Mouse (Mus musculus) frontal cortex, adult (tissue): ENCODE data around the gene 1700024P04Rik.
A peak's percentile ranks its signal among the peaks of the same experiment; 100 is the strongest.

ENCODE experiments used
- ATAC-seq: cut with Nextera tagmentation; 2 replicates; pipeline ENCODE4 v1.9.2; 2017; ENCODE audit warnings: mild to moderate bottlenecking, moderate library complexity, mixed read lengths; ENCODE audit not compliant: low TSS enrichment

1700024P04Rik gene

GRCm38 (mm10) chr13:98966583-98966982 is 17.8 kb downstream of the 1700024P04Rik start:
- no peak for ATAC-seq

GRCm38 (mm10) chr13:98963612-98964011 is 20.8 kb downstream of the 1700024P04Rik start:
- ATAC-seq = no peak

GRCm38 (mm10) chr13:98958177-98958576 is 26.2 kb downstream of the 1700024P04Rik start:
- no peak for ATAC-seq

- no peak for ATAC-seq
Measured at GRCm38 (mm10) chr13:98956209-98956608, 28.2 kb downstream of the 1700024P04Rik start.

GRCm38 (mm10) chr13:98955676-98956075 is 28.7 kb downstream of the 1700024P04Rik start:
- no peak for ATAC-seq

GRCm38 (mm10) chr13:98955226-98955625 is 29.1 kb downstream of the 1700024P04Rik start:
- ATAC-seq = no peak

- ATAC-seq = peak; percentile 90
Measured at GRCm38 (mm10) chr13:98953830-98954229, 30.5 kb downstream of the 1700024P04Rik start.

GRCm38 (mm10) chr13:98951951-98952350 is 32.4 kb downstream of the 1700024P04Rik start:
- no peak for ATAC-seq

GRCm38 (mm10) chr13:98948146-98948545 is 36.2 kb downstream of the 1700024P04Rik start:
- ATAC-seq = no peak

- no peak for ATAC-seq
Measured at GRCm38 (mm10) chr13:98946434-98946833, 37.9 kb downstream of the 1700024P04Rik start.

- no peak for ATAC-seq
Measured at GRCm38 (mm10) chr13:98945908-98946307, 38.5 kb downstream of the 1700024P04Rik start.

GRCm38 (mm10) chr13:98945381-98945780 is 39.0 kb downstream of the 1700024P04Rik start:
- ATAC-seq = no peak

GRCm38 (mm10) chr13:98944620-98945081 is 39.7 kb downstream of the 1700024P04Rik start:
- ATAC-seq = peak; percentile 55; the same call in 1 of the 2 replicates

GRCm38 (mm10) chr13:98942360-98942759 is 42.0 kb downstream of the 1700024P04Rik start:
- ATAC-seq = no peak

- ATAC-seq = no peak
Measured at GRCm38 (mm10) chr13:98941829-98942343, 42.5 kb downstream of the 1700024P04Rik start.

GRCm38 (mm10) chr13:98937108-98937507 is 47.3 kb downstream of the 1700024P04Rik start:
- no peak for ATAC-seq
